Mouse (Mus musculus): ENCODE measurements around the gene Rsc1a1. TPM values are rescaled to one million over a fixed set of nuclear protein-coding genes. Genes with fewer than 3 reads are reported as not detected.

Rsc1a1 gene
- total and polyA plus RNA-seq, 2 experiments, result 16.3 to 70.9 TPM

DNA sequence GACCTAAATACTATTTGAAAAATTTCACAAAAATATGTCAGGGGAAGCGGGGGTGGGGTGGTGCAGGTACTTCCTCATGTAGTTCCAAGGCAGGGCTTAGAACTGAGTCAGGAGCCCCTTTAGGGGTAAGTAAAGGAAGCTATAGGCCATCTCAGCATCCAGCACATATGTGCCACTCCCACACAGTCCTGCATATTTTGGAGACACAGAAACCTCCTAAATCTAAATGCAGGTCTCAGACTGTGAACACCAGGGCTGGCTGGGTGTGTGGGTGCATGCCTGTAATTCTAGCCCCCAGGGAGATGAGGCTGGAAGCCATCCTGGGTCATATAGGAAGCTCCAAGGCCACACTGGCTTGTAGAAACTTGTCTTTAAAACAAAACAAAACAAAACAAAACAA is 25.9 kb upstream of the Rsc1a1 start:
- no peak overlapping the region for H3K4me3 ChIP-seq (ENCODE audit: insufficient read depth, low read depth, low read length)
- no peak overlapping the region for H3K9ac ChIP-seq (ENCODE audit: low read depth, low read length)
- TF ChIP-seq POLR2A (IDR thresholded peaks at IDR 0.05; ENCODE audit: extremely low read depth, insufficient read depth, low read length) (no peak), CTCF (IDR thresholded peaks at IDR 0.05; ENCODE audit: low read depth, low read length) (no peak)
- no peak overlapping the region for H3K27ac ChIP-seq (replicated peaks; ENCODE audit: insufficient read depth, low read depth, low read length)
- H3K4me1 ChIP-seq (ENCODE audit: control insufficient read depth, insufficient read depth, low read length), result peaks cover 58% of the 10 kb centered on the region
- H3K36me3 ChIP-seq (ENCODE audit: control insufficient read depth, insufficient read depth, low read length), result peaks cover 80% of the 10 kb centered on the region
- H3K27me3 ChIP-seq (ENCODE audit: control insufficient read depth, insufficient read depth, low read length), result no peaks in the 10 kb centered on the region
- H3K79me2 ChIP-seq (ENCODE audit: control insufficient read depth, insufficient read depth, low read length), result peaks cover 62% of the 10 kb centered on the region
- 97% methylated on average over 1 of the region's 1 CpGs for WGBS
- no peak for DNase-seq (ENCODE audit: extremely low read depth, low read depth, low spot score)

DNA sequence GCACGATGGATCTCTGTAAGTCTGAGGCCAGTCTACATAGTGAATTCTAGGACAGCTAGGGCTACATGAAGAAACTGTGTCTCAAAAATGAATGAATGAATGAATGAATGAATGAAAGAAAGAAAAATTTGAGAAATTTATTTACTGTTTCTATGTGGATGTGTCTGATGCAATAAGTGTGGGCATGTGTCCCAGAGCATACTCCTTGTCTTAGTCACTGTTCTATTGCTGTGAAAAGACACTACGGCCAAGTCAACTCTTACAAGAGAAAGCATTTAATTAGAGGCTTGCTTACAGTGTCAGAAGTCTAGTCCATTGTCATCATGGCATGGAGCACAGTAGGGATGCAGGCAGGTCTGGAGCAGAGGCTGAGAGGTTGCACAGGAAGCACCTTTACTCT is 23.6 kb upstream of the Rsc1a1 start:
- WGBS, result 53% methylated on average over 2 of the region's 2 CpGs
- Histone ChIP-seq H3K79me2 (ENCODE audit: control insufficient read depth, insufficient read depth, low read length) (peaks cover 56% of the 10 kb centered on the region; the same call in 1 of the 2 replicates), H3K36me3 (ENCODE audit: control insufficient read depth, insufficient read depth, low read length) (peaks cover 96% of the 10 kb centered on the region), H3K27ac (replicated peaks; ENCODE audit: insufficient read depth, low read depth, low read length) (no peak overlapping the region), H3K9ac (ENCODE audit: low read depth, low read length) (no peak overlapping the region; the same call in 1 of the 2 replicates), H3K4me1 (ENCODE audit: control insufficient read depth, insufficient read depth, low read length) (peaks cover 39% of the 10 kb centered on the region), H3K4me3 (ENCODE audit: insufficient read depth, low read depth, low read length) (no peak overlapping the region), H3K27me3 (ENCODE audit: control insufficient read depth, insufficient read depth, low read length) (no peaks in the 10 kb centered on the region)
- no peak for TF ChIP-seq POLR2A (IDR thresholded peaks at IDR 0.05; ENCODE audit: extremely low read depth, insufficient read depth, low read length)
- no peak for TF ChIP-seq CTCF (IDR thresholded peaks at IDR 0.05; ENCODE audit: low read depth, low read length)
- DNase-seq (ENCODE audit: extremely low read depth, low read depth, low spot score), result peak; percentile 66

DNA sequence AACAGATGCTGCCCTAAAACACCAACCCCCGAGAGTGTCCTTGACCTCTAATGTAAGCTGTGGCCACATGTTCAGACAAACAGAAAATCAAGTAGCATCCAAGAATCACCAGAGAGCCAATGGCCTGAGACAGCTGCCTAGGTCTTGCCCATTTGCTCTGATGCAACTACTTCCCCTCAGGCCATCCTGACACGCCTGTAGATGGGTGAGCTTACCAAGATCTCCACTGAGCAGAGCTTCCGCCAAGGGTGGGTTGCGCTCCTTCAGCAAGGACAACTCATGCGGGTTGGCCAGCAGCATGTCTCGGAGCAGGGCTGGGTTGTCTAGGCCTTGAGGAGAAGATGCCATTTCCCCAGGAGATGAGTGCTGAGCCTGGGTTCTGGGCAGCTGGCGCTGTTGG is 22.6 kb upstream of the Rsc1a1 start:
- peaks cover 32% of the 10 kb centered on the region for H3K4me1 ChIP-seq (ENCODE audit: control insufficient read depth, insufficient read depth, low read length)
- TF ChIP-seq CTCF (IDR thresholded peaks at IDR 0.05; ENCODE audit: low read depth, low read length) (no peak), POLR2A (IDR thresholded peaks at IDR 0.05; ENCODE audit: extremely low read depth, insufficient read depth, low read length) (no peak)
- WGBS, result 52% methylated on average over 7 of the region's 7 CpGs

DNA sequence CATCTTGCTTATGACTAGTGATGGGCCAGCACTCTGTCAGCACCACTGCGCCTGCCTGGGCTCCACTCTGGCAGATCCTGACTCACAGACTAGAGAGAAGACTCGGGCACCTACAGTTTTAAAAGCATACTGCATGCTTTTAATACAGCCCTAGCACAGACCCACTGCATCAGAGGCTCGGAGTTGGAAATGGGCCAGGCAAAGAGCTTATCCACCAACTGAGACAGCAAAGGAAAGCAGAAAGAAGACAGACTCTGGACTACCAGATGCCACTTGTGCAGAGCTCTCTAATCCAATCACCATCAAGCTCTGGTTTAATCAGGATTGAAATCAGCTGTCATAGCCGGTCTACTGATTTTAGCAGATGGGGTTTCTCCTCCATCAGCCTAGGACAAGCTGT is 19.9 kb upstream of the Rsc1a1 start:
- H3K27me3 ChIP-seq (ENCODE audit: control insufficient read depth, insufficient read depth, low read length), result no peaks in the 10 kb centered on the region
- DNase-seq (ENCODE audit: extremely low read depth, low read depth, low spot score), result no peak
- H3K79me2 ChIP-seq (ENCODE audit: control insufficient read depth, insufficient read depth, low read length), result peaks cover 42% of the 10 kb centered on the region; the same call in 1 of the 2 replicates
- no peak overlapping the region for H3K4me3 ChIP-seq (ENCODE audit: insufficient read depth, low read depth, low read length)
- H3K27ac ChIP-seq (replicated peaks; ENCODE audit: insufficient read depth, low read depth, low read length), result no peak overlapping the region
- TF ChIP-seq POLR2A (IDR thresholded peaks at IDR 0.05; ENCODE audit: extremely low read depth, insufficient read depth, low read length) (no peak), CTCF (IDR thresholded peaks at IDR 0.05; ENCODE audit: low read depth, low read length) (no peak)
- H3K4me1 ChIP-seq (ENCODE audit: control insufficient read depth, insufficient read depth, low read length), result peaks cover 17% of the 10 kb centered on the region
- H3K9ac ChIP-seq (ENCODE audit: low read depth, low read length), result no peak overlapping the region
- WGBS, result 80% methylated on average over 4 of the region's 4 CpGs
- peaks cover 97% of the 10 kb centered on the region for H3K36me3 ChIP-seq (ENCODE audit: control insufficient read depth, insufficient read depth, low read length)

More for the DNA sequence above, 22.6 kb upstream of the Rsc1a1 start:
- Histone ChIP-seq H3K27ac (replicated peaks; ENCODE audit: insufficient read depth, low read depth, low read length) (peak overlapping the region; percentile 42), H3K9ac (ENCODE audit: low read depth, low read length) (no peak overlapping the region), H3K79me2 (ENCODE audit: control insufficient read depth, insufficient read depth, low read length) (peaks cover 48% of the 10 kb centered on the region; the same call in 1 of the 2 replicates), H3K27me3 (ENCODE audit: control insufficient read depth, insufficient read depth, low read length) (no peaks in the 10 kb centered on the region), H3K36me3 (ENCODE audit: control insufficient read depth, insufficient read depth, low read length) (peaks cover 97% of the 10 kb centered on the region), H3K4me3 (ENCODE audit: insufficient read depth, low read depth, low read length) (no peak overlapping the region)
- DNase-seq (ENCODE audit: extremely low read depth, low read depth, low spot score), result peak; percentile 70

DNA sequence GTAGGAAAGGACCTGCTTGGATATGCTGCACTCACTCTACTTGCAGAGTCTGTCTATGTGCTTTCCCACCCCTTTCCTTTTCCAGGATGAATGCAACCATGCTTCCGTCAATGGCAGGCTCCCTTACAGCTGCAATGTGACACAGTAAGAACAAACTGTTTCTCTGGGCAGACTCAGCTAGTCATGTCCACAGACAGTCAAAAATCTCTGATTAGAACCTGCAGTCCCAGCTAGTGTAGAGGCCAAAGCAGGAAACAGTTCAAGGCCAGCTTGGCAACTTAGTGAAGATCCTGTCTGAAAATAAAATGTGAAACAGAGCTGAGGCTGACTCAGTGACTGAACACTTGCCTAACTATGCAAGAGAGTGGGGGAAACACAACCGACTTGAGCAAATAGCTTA is 19.2 kb upstream of the Rsc1a1 start:
- peaks cover 45% of the 10 kb centered on the region for H3K79me2 ChIP-seq (ENCODE audit: control insufficient read depth, insufficient read depth, low read length)
- H3K4me3 ChIP-seq (ENCODE audit: insufficient read depth, low read depth, low read length), result no peak overlapping the region
- no peak for DNase-seq (ENCODE audit: extremely low read depth, low read depth, low spot score)
- peaks cover 99% of the 10 kb centered on the region for H3K36me3 ChIP-seq (ENCODE audit: control insufficient read depth, insufficient read depth, low read length)
- peaks cover 13% of the 10 kb centered on the region for H3K4me1 ChIP-seq (ENCODE audit: control insufficient read depth, insufficient read depth, low read length)
- 79% methylated on average over 2 of the region's 2 CpGs for WGBS
- no peak overlapping the region for H3K9ac ChIP-seq (ENCODE audit: low read depth, low read length)
- TF ChIP-seq CTCF (IDR thresholded peaks at IDR 0.05; ENCODE audit: low read depth, low read length), result no peak
- no peak for TF ChIP-seq POLR2A (IDR thresholded peaks at IDR 0.05; ENCODE audit: extremely low read depth, insufficient read depth, low read length)
- H3K27ac ChIP-seq (replicated peaks; ENCODE audit: insufficient read depth, low read depth, low read length), result no peak overlapping the region
- no peaks in the 10 kb centered on the region for H3K27me3 ChIP-seq (ENCODE audit: control insufficient read depth, insufficient read depth, low read length)

DNA sequence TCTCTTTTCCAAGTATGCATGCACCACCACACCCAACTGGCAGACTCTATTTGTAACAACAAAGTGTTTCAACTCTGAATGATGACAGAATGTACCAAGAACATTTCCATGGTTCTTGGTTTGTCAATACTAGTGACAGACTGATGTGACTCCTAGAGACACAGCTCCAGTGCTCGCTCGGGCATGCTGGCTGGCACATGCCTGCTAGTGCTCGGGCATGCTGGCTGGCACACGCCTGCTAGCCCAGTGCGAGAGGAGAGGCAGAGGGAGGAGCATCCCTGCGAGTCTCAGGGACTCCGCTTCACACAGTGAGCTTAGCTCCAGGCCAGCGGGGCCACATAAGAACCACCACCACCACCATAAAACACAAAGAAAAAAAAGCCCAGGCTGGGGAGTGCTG is 9.3 kb upstream of the Rsc1a1 start:
- no peak for TF ChIP-seq POLR2A (IDR thresholded peaks at IDR 0.05; ENCODE audit: extremely low read depth, insufficient read depth, low read length)
- no peak for TF ChIP-seq CTCF (IDR thresholded peaks at IDR 0.05; ENCODE audit: low read depth, low read length)
- Histone ChIP-seq H3K36me3 (ENCODE audit: control insufficient read depth, insufficient read depth, low read length) (peaks cover 85% of the 10 kb centered on the region), H3K27me3 (ENCODE audit: control insufficient read depth, insufficient read depth, low read length) (no peaks in the 10 kb centered on the region), H3K79me2 (ENCODE audit: control insufficient read depth, insufficient read depth, low read length) (peaks cover 5% of the 10 kb centered on the region), H3K4me3 (ENCODE audit: insufficient read depth, low read depth, low read length) (no peak overlapping the region), H3K27ac (replicated peaks; ENCODE audit: insufficient read depth, low read depth, low read length) (no peak overlapping the region), H3K4me1 (ENCODE audit: control insufficient read depth, insufficient read depth, low read length) (no peaks in the 10 kb centered on the region), H3K9ac (ENCODE audit: low read depth, low read length) (no peak overlapping the region)
- DNase-seq (ENCODE audit: extremely low read depth, low read depth, low spot score), result no peak
- 67% methylated on average over 8 of the region's 8 CpGs for WGBS
